Mouse (Mus musculus) liver, adult 2 months (tissue): ENCODE measurements around the gene Entpd8. TPM values are rescaled to one million over a fixed set of nuclear protein-coding genes. Genes with fewer than 3 reads are reported as not detected.
A peak's percentile ranks its signal among the peaks of the same experiment; 100 is the strongest.

Experiments
- DNase-seq: peaks from one replicate; pipeline ENCODE4 v3.0.0-alpha.2; 2011; ENCODE audit warnings: low read depth, low spot score; ENCODE audit errors: extremely low read depth
- H3K27ac ChIP-seq: fragments of 200-500 bp; replicated peaks from 2 replicates; pipeline ENCODE4 v1.5.1; 2012; ENCODE audit warnings: low read depth, mild to moderate bottlenecking, control low read depth, inconsistent platforms, low read length; ENCODE audit not compliant: insufficient read depth
- H3K27me3 ChIP-seq: fragments of 200-500 bp; 2 replicates; pipeline ENCODE4 v1.6.1; 2012; ENCODE audit warnings: mild to moderate bottlenecking, moderate library complexity, low read length, inconsistent platforms; ENCODE audit not compliant: control insufficient read depth, insufficient read depth
- H3K36me3 ChIP-seq: fragments of 200-500 bp; 2 replicates; pipeline ENCODE4 v1.6.1; 2012; ENCODE audit warnings: low read length, inconsistent platforms; ENCODE audit not compliant: control insufficient read depth, insufficient read depth
- H3K4me1 ChIP-seq: fragments of 200-500 bp; 2 replicates; pipeline ENCODE4 v1.6.1; 2011; ENCODE audit warnings: low read length; ENCODE audit not compliant: control insufficient read depth, insufficient read depth
- H3K4me3 ChIP-seq: fragments of 200-500 bp; 2 replicates; pipeline ENCODE4 v1.5.1; 2011; ENCODE audit warnings: low read depth, mild to moderate bottlenecking, control low read depth, low read length, moderate library complexity; ENCODE audit not compliant: insufficient read depth
- H3K79me2 ChIP-seq: fragments of 200-500 bp; 2 replicates; pipeline ENCODE4 v1.6.1; 2012; ENCODE audit warnings: inconsistent platforms, mild to moderate bottlenecking, low read length, moderate library complexity; ENCODE audit not compliant: control insufficient read depth, insufficient read depth
- H3K9ac ChIP-seq: fragments of 200-500 bp; 2 replicates; pipeline ENCODE4 v1.6.1; 2012; ENCODE audit warnings: low read depth, mild to moderate bottlenecking, control low read depth, inconsistent platforms, low read length
- CTCF ChIP-seq: fragments of 200-500 bp; IDR thresholded peaks from 2 replicates; pipeline ENCODE4 v1.5.1; 2011; ENCODE audit warnings: low read depth, low read length, control low read depth
- POLR2A ChIP-seq: fragments of 200-500 bp; IDR thresholded peaks from 2 replicates; pipeline ENCODE4 v1.6.1; 2011; ENCODE audit warnings: low read length, control low read depth; ENCODE audit not compliant: insufficient read depth; ENCODE audit errors: extremely low read depth
- WGBS: fragments of 180-500 bp; shearing (Covaris S2); methylation state at CpG from one replicate; pipeline ENCODE4 v1.1.7; 2018; 5-methylcytosine and 5-hydroxymethylcytosine counted together
- polyA plus RNA-seq: library from polyadenylated mRNA; depleted of rRNA; stranded (reverse); fragments of >200 nt; gene quantifications from 2 replicates; pipeline ENCODE4 v1.2.3, GENCODE M21; 2012
- total RNA-seq: library from RNA; depleted of rRNA; stranded (reverse); fragments of >200 nt; gene quantifications from 2 replicates; pipeline ENCODE4 v1.2.3, GENCODE M21; 2014

Entpd8 gene
- total and polyA plus RNA-seq, 2 experiments = 91.8 to 196 TPM

GRCm38 (mm10) chr2:25109487-25109886, 29.4 kb downstream of the Entpd8 start:
- Histone ChIP-seq H3K36me3 (no peaks in the 10 kb centered on the region), H3K9ac (no peak overlapping the region), H3K79me2 (no peaks in the 10 kb centered on the region), H3K4me3 (no peak overlapping the region), H3K27ac (no peak overlapping the region), H3K4me1 (peaks cover 14% of the 10 kb centered on the region), H3K27me3 (no peaks in the 10 kb centered on the region)
- no peak for DNase-seq
- no peak for TF ChIP-seq POLR2A
- no peak for TF ChIP-seq CTCF

- Histone ChIP-seq H3K27ac (peak overlapping the region; percentile 57), H3K4me1 (peaks cover 14% of the 10 kb centered on the region), H3K9ac (no peak overlapping the region), H3K36me3 (no peaks in the 10 kb centered on the region), H3K4me3 (no peak overlapping the region), H3K27me3 (no peaks in the 10 kb centered on the region), H3K79me2 (no peaks in the 10 kb centered on the region)
- TF ChIP-seq POLR2A (no peak), CTCF (no peak)
- DNase-seq = peak; percentile 85
These were observed 30.5 kb downstream of the Entpd8 start for GRCm38 (mm10) chr2:25110505-25111183.

- H3K4me3 ChIP-seq = no peak overlapping the region
- H3K27ac ChIP-seq = peak overlapping the region; percentile 62
- H3K4me1 ChIP-seq = peaks cover 14% of the 10 kb centered on the region
- no peak overlapping the region for H3K9ac ChIP-seq
- H3K27me3 ChIP-seq = no peaks in the 10 kb centered on the region
- no peak for DNase-seq
- no peak for TF ChIP-seq CTCF
- no peak for TF ChIP-seq POLR2A
- 43% methylated on average over 9 of the region's 9 CpGs for WGBS
- H3K79me2 ChIP-seq = no peaks in the 10 kb centered on the region
- H3K36me3 ChIP-seq = no peaks in the 10 kb centered on the region
These were observed 31.2 kb downstream of the Entpd8 start for GRCm38 (mm10) chr2:25111184-25111791.

GRCm38 (mm10) chr2:25114308-25114707, 34.2 kb downstream of the Entpd8 start:
- H3K4me1 ChIP-seq = peaks cover 14% of the 10 kb centered on the region; the same call in 1 of the 2 replicates
- H3K79me2 ChIP-seq = no peaks in the 10 kb centered on the region

GRCm38 (mm10) chr2:25115442-25115841, 35.3 kb downstream of the Entpd8 start:
- H3K4me3 ChIP-seq = no peak overlapping the region
- no peaks in the 10 kb centered on the region for H3K79me2 ChIP-seq
- 93% methylated on average over 2 of the region's 2 CpGs for WGBS
- DNase-seq = no peak
- H3K27me3 ChIP-seq = no peaks in the 10 kb centered on the region
- H3K4me1 ChIP-seq = peaks cover 11% of the 10 kb centered on the region; the same call in 1 of the 2 replicates
- TF ChIP-seq POLR2A (no peak), CTCF (no peak)
- H3K27ac ChIP-seq = no peak overlapping the region
- no peaks in the 10 kb centered on the region for H3K36me3 ChIP-seq
- no peak overlapping the region for H3K9ac ChIP-seq

More at GRCm38 (mm10) chr2:25114308-25114707, 34.2 kb downstream of the Entpd8 start:
- Histone ChIP-seq H3K27me3 (no peaks in the 10 kb centered on the region), H3K4me3 (no peak overlapping the region), H3K27ac (no peak overlapping the region), H3K9ac (no peak overlapping the region), H3K36me3 (no peaks in the 10 kb centered on the region)
- DNase-seq = no peak
- TF ChIP-seq CTCF = no peak
- TF ChIP-seq POLR2A = no peak
- WGBS = 90% methylated on average over 2 of the region's 2 CpGs

- H3K27ac ChIP-seq = no peak overlapping the region
- WGBS = 86% methylated on average over 7 of the region's 7 CpGs
- H3K79me2 ChIP-seq = no peaks in the 10 kb centered on the region
- DNase-seq = no peak
- no peak overlapping the region for H3K4me3 ChIP-seq
- no peak overlapping the region for H3K9ac ChIP-seq
- H3K27me3 ChIP-seq = no peaks in the 10 kb centered on the region
- TF ChIP-seq POLR2A (no peak), CTCF (no peak)
- peaks cover 12% of the 10 kb centered on the region for H3K4me1 ChIP-seq
- H3K36me3 ChIP-seq = no peaks in the 10 kb centered on the region
These were observed 40.9 kb downstream of the Entpd8 start for GRCm38 (mm10) chr2:25120963-25121362.
